Mouse (Mus musculus) stomach, postnatal 0 days (tissue): ENCODE measurements around the gene Zfp800.

Experiments
- CTCF ChIP-seq: IDR thresholded peaks from 2 replicates; pipeline ENCODE4 v1.5.1; 2016; ENCODE audit warnings: antibody characterized with exemption, low read depth, mild to moderate bottlenecking, moderate library complexity
- EP300 ChIP-seq: optimal IDR thresholded peaks from 2 replicates; pipeline ENCODE3; 2016; ENCODE audit warnings: antibody characterized with exemption

DNA sequence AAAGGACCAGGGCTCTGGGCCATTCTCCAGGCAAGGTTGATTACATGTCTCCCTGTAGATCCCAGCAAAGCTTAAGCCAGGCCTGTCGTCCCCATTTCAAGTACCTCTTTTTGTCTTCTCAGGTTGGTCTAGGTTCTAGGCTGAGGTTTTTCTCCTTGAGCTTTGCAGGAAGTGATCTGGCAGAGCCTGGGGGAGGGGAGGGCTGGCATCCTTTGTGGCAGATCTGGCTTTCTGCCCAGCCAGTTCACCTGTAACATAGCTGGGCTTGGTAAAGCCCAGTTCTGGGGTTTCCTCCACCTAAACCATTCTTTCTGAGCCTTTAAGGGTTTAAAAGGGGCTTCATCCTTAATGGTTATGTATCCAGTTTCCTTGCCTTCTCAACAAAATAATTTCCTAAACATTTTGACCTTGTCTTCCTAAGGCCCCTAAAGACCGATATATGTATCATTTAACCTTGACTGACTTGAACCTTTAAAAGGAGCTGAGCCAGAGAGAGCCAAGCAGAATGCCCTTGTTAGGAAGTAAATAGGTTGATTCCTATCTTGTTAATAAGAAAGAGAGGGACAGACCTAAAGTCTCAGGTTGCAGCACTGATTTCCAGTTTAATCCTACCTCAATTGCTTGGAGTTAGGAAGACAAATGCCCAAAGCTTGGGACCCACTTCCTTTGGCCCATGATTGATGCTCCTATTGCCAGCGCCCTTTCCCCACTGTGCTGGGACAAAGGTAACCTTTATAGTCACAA is 29.5 kb upstream of the Zfp800 start, which contains the start of gene Fscn3:
- TF ChIP-seq CTCF: no peak
- no peak for TF ChIP-seq EP300
